Mouse (Mus musculus) thymus, adult 18-20 months (tissue): Measurements from ENCODE around the gene Tssk3.
"Not testable (repeated sequence)": the region's sequence is repeated elsewhere in the genome, so short reads cannot be mapped to it uniquely, and the experiment has no call there.

Source experiments
- DNase-seq, 2 experiments: peaks; one replicate each; pipeline ENCODE4 v3.0.0; 2022; ENCODE audit warnings: mixed read lengths in 2 of 2

Gene Tssk3

DNA sequence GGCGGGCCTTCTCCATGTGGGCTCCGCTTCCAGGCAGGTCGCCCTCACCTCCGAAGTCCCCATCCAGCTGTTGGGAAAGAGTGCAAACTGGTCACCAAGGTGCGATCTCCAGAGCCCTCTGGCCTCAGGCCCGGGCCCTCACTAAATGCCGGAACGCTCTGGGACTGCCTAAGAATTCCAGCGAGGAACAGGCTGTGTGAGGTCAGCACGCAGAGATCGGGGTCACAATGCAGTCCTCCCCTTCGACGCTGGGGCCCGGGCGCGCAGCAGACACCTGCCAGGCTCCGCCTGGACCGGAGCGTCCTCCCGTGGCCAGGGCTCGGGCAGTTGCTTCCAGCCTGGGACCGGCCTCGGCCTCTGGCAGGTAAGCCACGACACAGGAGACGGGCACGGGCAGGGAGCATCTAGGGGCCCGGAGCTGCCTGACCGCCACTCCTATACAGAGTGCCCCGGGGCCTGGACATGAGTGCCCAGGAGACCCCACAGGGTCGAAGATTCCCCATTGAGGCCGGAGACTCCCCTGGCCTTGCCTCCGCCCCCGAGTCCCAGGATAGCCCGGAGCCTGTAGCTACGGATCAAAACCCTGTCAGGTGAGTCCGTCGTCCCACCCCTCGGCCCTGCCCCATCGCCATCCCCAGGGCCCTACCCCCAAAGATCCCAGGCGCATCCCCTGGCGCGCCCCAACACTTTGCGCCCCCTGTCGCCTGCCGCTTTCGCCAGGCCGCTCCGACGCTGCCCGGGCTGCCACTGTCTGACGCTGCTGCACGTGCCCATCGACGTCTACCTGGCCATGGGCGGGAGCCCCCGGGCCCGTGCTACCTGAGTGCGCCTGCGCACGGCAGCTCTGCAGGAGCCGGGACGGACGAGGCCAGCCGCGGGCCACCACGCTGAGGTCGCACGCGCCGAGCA, at the start of gene Tssk3, which contains the start of gene Fam229a:
Tssk3 (minus strand) TSS at position 51 of the 909 bp plus-strand sequence.
Fam229a (plus strand) TSS at position 219 of the 909 bp plus-strand sequence.
- DNase-seq, result no peak

- DNase-seq, result peak; percentile 25 to 44
Measured at GRCm38 (mm10) chr4:129540012-129540411, 49.2 kb upstream of the Tssk3 start.

GRCm38 (mm10) chr4:129528901-129529300, 38.1 kb upstream of the Tssk3 start:
- DNase-seq, result not testable (repeated sequence)

GRCm38 (mm10) chr4:129525889-129526288, 35.1 kb upstream of the Tssk3 start:
- DNase-seq, result no peak

DNA sequence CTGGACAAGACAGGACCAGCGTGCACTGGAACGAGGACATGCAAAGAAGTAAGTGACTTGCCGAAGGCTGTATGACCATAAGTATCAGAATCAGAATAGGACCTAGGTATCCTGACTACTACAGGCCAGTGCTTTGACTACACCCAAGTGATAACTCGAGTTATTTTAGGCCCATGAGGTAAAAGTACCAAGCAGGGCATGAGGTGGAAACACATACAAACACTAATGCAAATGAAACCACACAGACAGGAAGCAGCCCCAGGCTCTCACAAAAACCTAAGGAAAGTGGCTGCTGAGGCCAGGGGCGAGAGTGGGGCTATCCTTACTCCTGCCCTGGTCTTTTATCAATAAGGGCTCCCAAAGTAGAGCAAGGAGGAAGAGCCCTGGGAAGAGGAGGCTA, 34.5 kb upstream of the Tssk3 start:
- no peak for DNase-seq

DNA sequence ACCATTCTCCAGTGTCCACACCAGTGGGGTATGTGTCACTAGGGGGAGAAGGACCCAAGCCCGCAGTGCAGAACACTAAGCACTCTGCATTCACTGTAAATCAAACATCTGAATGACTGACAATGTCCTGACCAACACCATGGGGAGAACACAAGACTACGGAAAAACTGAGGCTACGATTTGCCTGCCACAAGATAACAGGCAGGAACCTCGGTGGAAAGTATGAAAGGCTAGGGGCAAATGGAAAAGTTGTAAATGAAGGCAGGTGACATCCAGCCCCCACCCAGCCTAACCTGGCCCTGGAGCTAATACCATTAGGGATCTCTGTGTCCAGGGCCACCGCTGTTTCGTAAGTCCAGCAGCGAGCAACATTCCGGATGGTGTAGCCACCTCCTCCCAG, 27.7 kb upstream of the Tssk3 start:
- DNase-seq, result no peak

DNA sequence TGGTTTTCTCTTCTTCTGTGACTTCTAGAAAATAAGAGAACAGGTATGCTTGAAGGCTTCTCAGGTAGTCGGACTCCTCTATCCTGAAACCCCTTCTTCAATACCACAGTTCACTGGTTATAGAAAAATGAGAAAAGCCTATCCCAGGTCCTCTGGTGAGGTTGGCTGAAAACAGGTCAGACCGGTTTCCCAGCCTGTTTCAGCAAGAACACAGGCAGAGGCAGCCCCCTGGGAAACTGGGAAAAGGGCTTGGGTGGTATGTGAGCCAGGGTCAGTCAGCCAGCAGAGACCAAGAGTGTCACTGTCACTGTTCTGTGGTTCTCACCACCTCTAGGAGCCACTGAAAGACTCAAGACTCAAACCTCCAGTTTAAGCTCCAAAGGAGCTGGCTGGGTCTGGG, 26.1 kb upstream of the Tssk3 start:
- no peak for DNase-seq

DNA sequence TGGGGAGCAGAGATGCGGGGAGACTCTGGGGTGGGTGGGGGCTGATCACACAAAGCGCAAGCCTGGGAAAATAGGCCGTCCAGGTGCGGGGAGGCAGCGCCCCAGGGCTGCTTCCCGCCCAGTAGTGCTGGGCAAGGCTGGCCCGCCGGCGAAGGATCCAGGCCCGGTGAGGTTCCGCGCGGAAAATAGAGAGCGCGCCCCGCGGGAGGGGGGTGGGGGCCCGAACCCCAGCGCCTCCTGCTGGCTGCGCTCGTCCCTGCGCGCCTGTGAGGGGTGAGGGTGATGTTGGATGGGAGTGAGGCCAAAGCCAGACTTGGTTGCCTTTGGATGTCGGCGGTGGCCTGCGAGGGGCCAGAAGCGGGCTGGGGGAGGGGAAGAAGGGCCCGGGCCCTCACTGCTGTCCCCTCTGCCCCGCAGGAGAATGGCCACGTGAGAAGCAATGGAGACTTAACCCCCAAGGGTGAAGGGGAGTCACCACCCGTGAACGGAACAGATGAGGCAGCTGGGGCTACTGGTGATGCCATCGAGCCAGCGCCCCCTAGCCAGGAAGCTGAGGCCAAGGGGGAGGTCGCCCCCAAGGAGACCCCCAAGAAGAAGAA, 23.6 kb upstream of the Tssk3 start:
- DNase-seq, result peak; percentile 40 to 55

GRCm38 (mm10) chr4:129513891-129514290, 23.1 kb upstream of the Tssk3 start:
- no peak for DNase-seq

GRCm38 (mm10) chr4:129513086-129513767, 22.4 kb upstream of the Tssk3 start, which contains the start of gene Marcksl1:
TSS of gene Marcksl1 (plus strand) at chr4:129513581.
- peak; percentile 87 to 88 for DNase-seq

DNA sequence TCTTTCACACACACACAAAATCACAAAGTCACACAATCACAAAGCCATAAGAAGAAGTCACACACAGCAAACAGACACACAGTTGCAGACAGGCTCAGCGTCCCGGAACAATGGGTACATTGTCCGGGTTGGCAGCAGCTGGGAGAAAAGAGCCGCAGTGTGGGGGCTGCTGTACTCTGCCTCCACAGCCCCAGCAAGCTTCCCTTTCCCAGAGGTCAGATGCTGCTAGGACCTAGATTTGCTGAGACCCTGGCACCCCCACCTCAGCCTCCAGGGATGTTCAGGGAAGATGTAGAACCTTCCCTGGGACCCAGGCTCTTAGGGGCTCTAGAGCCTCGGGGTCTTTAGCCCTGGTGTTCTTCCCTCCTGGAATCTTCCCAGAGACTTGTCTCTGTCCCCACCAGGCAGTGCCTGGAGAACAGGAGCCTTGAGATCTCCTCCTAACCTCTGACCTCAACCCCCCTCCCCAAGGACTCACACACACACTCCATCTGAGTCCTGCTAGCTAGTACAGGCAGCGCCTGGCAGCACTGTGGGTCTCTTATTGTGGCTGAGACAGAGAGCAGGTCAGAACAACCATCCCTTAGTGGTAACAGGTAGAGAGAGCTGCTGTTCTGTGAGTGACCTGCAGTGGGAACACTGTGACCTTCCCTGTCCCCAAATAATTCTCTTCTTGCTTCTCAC, 20.7 kb upstream of the Tssk3 start:
- DNase-seq, result no peak

DNA sequence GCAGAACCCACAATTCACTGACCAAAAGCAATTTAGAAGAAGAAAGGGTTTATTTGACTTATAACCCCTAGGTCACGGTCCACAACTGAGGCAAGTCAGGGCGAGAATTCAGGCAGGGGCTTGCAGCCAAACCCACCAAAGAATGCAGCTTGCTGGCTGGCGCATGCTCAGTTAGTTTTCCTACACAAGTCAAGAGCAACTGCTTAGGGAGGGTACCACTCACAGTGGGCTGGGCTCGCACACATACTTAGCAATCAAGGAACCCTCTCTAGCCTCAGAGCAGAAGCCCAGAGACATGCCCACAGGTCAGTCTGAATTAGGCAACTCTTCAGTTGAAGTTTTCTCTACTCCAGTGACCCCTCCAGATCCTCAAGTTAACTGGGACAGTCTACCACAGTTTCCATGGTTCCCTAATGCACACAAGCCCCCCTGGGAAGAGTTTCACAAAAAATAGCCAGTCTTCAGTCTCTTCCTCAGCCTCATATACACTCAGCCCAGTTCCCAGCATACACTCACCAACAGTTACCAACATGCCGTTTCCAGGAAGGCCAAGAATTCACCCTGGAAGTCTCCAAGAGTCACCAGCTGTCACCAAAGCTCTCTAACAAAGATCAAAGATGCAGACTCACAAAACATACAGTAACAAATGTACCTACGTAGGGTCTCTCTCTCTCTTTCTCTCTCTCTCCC, 20.0 kb upstream of the Tssk3 start:
- no peak for DNase-seq

GRCm38 (mm10) chr4:129509650-129510049, 18.8 kb upstream of the Tssk3 start:
- no peak for DNase-seq

DNA sequence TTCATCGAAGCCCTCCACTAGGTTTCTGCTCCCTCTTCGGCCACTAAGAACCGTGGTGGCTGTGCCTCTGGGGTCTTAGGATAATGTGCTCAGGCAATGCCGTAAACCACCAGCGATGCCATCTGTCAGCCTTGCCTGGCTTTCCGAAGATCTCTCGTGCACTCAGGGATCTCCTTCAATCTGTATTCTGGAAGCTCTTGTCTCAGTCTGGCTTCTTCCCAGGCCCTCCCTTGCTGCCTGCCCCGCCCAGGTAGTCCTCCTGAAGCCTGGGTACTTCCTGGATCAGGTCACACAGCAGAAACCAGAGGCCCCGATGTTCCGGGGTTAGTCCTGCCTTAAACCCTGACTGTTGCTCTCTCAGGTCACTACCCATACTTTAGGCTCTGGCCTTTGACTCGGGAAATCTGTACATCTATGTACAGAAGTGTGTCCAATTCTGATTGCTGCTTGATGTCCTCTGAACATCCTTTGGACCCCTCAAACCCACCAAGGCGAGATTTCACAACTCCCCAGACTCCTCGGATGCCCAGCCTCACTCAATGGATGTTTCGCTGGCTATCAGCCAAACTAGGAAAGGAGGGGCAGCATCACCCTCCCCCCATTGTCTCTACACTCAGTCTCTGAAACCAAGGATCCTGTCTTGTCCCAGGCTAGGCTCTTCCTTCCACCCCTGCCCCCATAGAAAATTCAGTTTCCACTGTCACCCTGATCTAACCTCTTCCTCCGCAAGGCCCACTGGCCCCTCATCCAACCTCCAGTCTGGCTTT, 18.2 kb upstream of the Tssk3 start:
- DNase-seq, result no peak

GRCm38 (mm10) chr4:129508237-129508515, 17.4 kb upstream of the Tssk3 start:
- no peak for DNase-seq

DNA sequence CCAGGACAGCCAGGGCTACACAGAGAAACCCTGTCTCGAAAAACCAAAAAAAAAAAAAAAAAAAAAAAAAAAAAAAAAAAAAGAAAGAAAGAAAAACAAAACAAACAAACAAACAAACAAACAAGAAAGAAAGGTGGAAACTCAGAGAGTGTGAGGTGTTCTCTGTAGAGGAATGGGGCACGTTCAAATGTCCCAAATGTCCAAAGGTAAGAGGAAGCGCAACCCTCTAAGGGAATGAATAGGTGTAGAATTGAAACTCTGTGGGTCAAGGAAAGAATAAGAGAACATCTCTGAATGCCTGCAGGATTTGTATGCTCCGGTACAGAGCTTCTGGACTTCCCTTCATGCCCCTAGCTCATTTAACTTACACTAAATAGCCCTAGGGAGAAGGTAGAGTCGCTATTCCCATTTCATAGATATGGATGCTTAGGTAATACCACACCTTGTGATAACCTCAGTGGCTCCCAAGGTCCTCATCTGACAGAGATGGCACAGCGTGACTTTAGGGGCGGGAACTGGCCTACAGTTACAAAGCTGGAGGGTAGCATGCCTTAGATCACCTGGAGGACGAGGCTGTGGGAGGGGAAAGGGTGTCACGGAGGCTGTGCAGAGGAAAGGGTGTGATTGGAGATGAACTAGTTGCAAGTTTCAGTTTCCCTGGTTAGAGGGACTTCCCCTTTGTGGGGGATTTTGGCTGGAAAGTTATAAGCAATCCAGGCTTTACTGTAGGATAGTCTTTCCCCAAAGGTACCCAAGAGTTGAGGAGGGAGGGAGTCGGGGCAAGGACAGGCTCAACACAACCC, 16.8 kb upstream of the Tssk3 start:
- no peak for DNase-seq

DNA sequence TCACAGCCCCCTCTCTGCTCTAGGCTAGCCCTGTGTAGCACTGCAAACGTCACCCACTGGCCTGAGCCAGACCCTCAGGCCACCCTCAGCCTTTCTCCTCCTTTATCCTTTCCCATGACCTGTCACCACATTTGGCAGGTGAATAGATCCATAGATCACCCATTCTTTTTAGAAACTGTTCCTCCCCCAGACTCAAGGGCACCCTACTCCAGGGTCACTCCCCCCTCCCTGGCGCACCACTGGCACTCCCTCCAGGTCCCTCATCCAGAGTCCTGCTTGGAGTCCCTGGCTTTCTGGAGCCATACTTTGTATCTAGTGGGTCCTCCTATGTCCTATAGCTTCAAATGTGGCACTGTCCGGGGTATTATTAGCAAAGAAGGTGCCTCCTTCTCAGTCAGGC, 14.7 kb upstream of the Tssk3 start:
- DNase-seq, result no peak

- DNase-seq, result no peak
Measured at GRCm38 (mm10) chr4:129502901-129503444, 12.2 kb upstream of the Tssk3 start.

DNA sequence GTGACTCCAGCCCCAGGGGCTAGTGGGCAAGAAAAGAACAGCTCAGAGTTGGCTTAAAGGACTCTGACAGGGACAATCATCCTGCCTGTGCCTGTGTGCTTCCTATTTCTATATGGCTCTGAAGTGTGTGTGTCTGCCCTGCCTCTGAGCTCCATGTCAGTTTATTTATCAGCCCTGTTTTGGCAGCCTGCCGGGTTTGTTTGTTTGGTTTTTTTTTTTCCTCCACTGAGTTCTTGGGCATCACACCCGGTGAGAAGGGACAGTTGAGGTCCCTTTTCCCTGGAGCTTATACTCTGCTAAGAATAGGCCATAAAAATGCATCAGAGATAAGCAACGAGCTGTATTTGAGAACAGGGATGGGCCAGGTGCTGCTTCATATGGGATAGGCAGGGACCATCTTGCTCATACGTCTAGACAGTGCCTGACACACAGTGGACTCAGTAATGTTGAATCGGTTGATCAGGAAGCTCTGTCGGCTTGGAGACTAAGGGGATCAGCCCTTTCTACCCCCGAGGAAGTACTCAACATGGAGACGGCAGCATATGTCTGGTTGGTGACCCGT, 11.6 kb upstream of the Tssk3 start:
- no peak for DNase-seq
